Mouse (Mus musculus) layer of hippocampus, postnatal 14 days (tissue): ENCODE measurements around the gene Tmod1. TPM values are rescaled to one million over a fixed set of nuclear protein-coding genes. Genes with fewer than 3 reads are reported as not detected.

Experiments
- DNase-seq, 2 experiments: peaks; one replicate each; pipeline ENCODE4 v3.0.0; 2021 to 2022; ENCODE audit warnings: low spot score in 2 of 2, mixed read lengths in 1 of 2
- total RNA-seq, 2 experiments: library from RNA; stranded (reverse); gene quantifications; 2 replicates each; pipeline ENCODE4 v1.2.3; 2021

Gene Tmod1
- total RNA-seq, 2 experiments from 2014 or later: 11.9 to 13.5 TPM

- DNase-seq: no peak
Measured at GRCm38 (mm10) chr4:46129311-46130004, 90.7 kb downstream of the Tmod1 start.

- DNase-seq: peak in 1 of 2 experiments; percentile 36
Measured at GRCm38 (mm10) chr4:46130221-46130620, 91.5 kb downstream of the Tmod1 start.

- no peak for DNase-seq
Measured at GRCm38 (mm10) chr4:46131791-46132190, 93.1 kb downstream of the Tmod1 start.

GRCm38 (mm10) chr4:46137629-46138286 is 99.0 kb downstream of the Tmod1 start:
- DNase-seq: no peak

GRCm38 (mm10) chr4:46138287-46139222 is 99.8 kb downstream of the Tmod1 start, which contains the start of the genes Ncbp1 and Tstd2:
TSS of gene Ncbp1 (plus strand) at chr4:46138613.
TSS of gene Tstd2 (minus strand) at chr4:46138694.
- peak; percentile 94 to 96 for DNase-seq

GRCm38 (mm10) chr4:46144323-46144722 is 105.6 kb downstream of the Tmod1 start:
- no peak for DNase-seq

- DNase-seq: peak in 1 of 2 experiments; percentile 43
Measured at GRCm38 (mm10) chr4:46146881-46147280, 108.1 kb downstream of the Tmod1 start.

- no peak for DNase-seq
Measured at GRCm38 (mm10) chr4:46151903-46152544, 113.3 kb downstream of the Tmod1 start.

- no peak for DNase-seq
Measured at GRCm38 (mm10) chr4:46164027-46164426, 125.3 kb downstream of the Tmod1 start.

Other genes starting within 250 kb of the Tmod1 start
- gene Aldh1b1, start 239.9 kb upstream of the Tmod1 start, total RNA-seq: 10 to 100 TPM; 11.0 to 16.0 TPM
- 10 to 100 TPM; 37.1 to 43.7 TPM for gene Igfbpl1, start 212.0 kb upstream of the Tmod1 start, total RNA-seq
- not detected for gene Stra6l, start 190.3 kb upstream of the Tmod1 start, total RNA-seq
- gene Ccdc180, start 148.6 kb upstream of the Tmod1 start, total RNA-seq: under 1 TPM; 0.38 to 0.71 TPM
- 10 to 100 TPM; 25.9 to 26.2 TPM for gene Tdrd7, start 73.6 kb upstream of the Tmod1 start, total RNA-seq
- 10 to 100 TPM; 55.0 to 56.1 TPM for gene Ncbp1, start 99.7 kb downstream of the Tmod1 start, total RNA-seq
- 10 to 100 TPM; 18.5 to 20.1 TPM for gene Tstd2, start 99.8 kb downstream of the Tmod1 start, total RNA-seq
- gene Xpa, start 157.4 kb downstream of the Tmod1 start, total RNA-seq: 10 to 100 TPM; 15.5 to 17.6 TPM